In the genomic region with DNA sequence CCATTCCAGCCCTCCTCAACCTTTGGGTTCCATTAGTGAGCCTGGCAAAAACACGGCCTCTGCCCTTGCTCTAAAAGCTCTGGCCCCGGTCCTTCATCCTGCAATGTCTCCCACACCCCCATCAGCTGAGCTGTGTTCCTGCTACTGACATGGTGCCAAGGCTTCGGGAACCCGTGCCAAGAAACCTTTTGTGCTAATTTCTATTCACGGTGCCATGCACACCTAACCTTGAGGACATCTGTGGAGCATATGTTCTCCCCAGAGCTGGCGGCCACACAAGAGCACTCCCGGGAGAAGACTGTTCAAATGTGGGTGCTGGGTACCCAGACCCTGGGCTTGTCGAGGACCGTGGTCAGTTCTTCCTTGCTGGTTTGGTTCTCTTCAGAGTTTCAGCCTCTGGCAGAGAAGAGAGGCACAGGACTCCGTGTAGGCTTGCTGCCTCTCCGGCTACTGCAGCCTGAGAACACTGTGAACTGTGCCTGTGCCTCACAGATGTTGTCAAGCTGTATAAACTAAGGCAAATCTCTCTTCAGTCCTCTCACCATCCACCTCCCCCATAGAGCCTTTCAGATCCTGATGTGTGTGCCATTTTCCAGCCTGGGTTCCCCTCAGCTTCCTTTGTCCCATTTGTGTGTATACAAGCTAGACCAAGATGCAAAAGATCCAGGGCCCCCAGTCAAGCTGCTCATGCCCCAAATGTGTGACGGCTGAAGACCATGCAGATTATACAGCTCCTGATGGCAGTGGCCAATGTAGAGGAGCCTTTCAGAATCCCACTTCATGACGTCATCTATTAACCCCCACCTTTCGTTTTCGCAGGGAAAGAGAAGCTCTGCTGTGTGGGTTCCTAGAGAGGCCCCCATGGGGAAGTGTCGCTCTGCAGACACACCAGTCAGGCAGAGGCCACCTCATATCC, we compare ENCODE assay signal across 8 mouse cellular contexts. TPM values are rescaled to one million over a fixed set of nuclear protein-coding genes. Genes with fewer than 3 reads are reported as not detected.
DNase-seq lines count a peak whose midpoint lies in the region; ATAC-seq and TF ChIP-seq lines count a peak whose summit lies in the region.

No protein-coding gene starts in this region.

- 76% methylated on average over 16 of the region's 16 CpGs for WGBS in forebrain, embryonic 11.5 days
- 63% methylated on average over 16 of the region's 16 CpGs for WGBS in midbrain, embryonic 16.5 days
- 74% methylated on average over 16 of the region's 16 CpGs for WGBS in thymus, adult 2 months

- DNase-seq in retina, postnatal 1 day = peak; percentile 45
- no peak for DNase-seq in retina, embryonic 14.5 days (ENCODE audit: low spot score)
- no peak for DNase-seq in forebrain, embryonic 11.5 days (ENCODE audit: low spot score)
- peak; percentile 34 to 47 for DNase-seq in heart, postnatal 36 days
- peak; percentile 36 to 42 for DNase-seq in layer of hippocampus, postnatal 36 days
- DNase-seq in thymus, postnatal 4 days = no peak
- DNase-seq in thymus, adult 2 months = no peak

- H3K36me3 ChIP-seq in forebrain, embryonic 11.5 days (ENCODE audit: control insufficient read depth, insufficient read depth, low read length) = no peaks in the 10 kb centered on the region
- H3K36me3 ChIP-seq in midbrain, embryonic 16.5 days (ENCODE audit: control insufficient read depth, insufficient read depth, low read length) = no peaks in the 10 kb centered on the region
- H3K36me3 ChIP-seq in thymus, adult 2 months (ENCODE audit: control insufficient read depth, insufficient read depth, low read length) = no peaks in the 10 kb centered on the region

- no peaks in the 10 kb centered on the region for H3K27me3 ChIP-seq in forebrain, embryonic 11.5 days (ENCODE audit: control insufficient read depth, insufficient read depth, low read length)
- H3K27me3 ChIP-seq in midbrain, embryonic 16.5 days (ENCODE audit: control insufficient read depth, insufficient read depth, low read depth, low read length) = no peaks in the 10 kb centered on the region
- H3K27me3 ChIP-seq in thymus, adult 2 months (ENCODE audit: control insufficient read depth, insufficient read depth, low read length) = no peaks in the 10 kb centered on the region

- H3K4me3 ChIP-seq in forebrain, embryonic 11.5 days (ENCODE audit: low read depth, low read length) = no peak overlapping the region
- H3K4me3 ChIP-seq in midbrain, embryonic 16.5 days (ENCODE audit: low read depth, low read length) = no peak overlapping the region
- H3K4me3 ChIP-seq in thymus, adult 2 months (ENCODE audit: control insufficient read depth, insufficient read depth, low read length) = no peak overlapping the region

- TF ChIP-seq CTCF in thymus, adult 2 months (IDR thresholded peaks at IDR 0.05; ENCODE audit: borderline replicate concordance, control insufficient read depth, extremely low read depth, insufficient read depth, low read length, poor library complexity) = no peak

- H3K9me3 ChIP-seq in forebrain, embryonic 11.5 days (ENCODE audit: control insufficient read depth, low read length) = no peaks in the 10 kb centered on the region
- H3K9me3 ChIP-seq in midbrain, embryonic 16.5 days (replicated peaks; ENCODE audit: control insufficient read depth, low read length, poor library complexity, severe bottlenecking) = no peaks in the 10 kb centered on the region

- ATAC-seq in forebrain, embryonic 11.5 days (replicated peaks; ENCODE audit: low FRiP score) = peak; percentile 48
- 0 out of 2 replicates have a peak, but pooled peaks have one; percentile 16 for ATAC-seq in midbrain, embryonic 16.5 days

- no peak for TF ChIP-seq POLR2A in thymus, adult 2 months (IDR thresholded peaks at IDR 0.05; ENCODE audit: control insufficient read depth, extremely low read depth, insufficient read depth, low read length, poor library complexity)

- H3K27ac ChIP-seq in forebrain, embryonic 11.5 days (ENCODE audit: low read depth, low read length) = no peak overlapping the region
- no peak overlapping the region for H3K27ac ChIP-seq in midbrain, embryonic 16.5 days (ENCODE audit: low read length)
- H3K27ac ChIP-seq in thymus, adult 2 months (ENCODE audit: control insufficient read depth, insufficient read depth, low read length) = no peak overlapping the region

- intact Hi-C loops in heart, postnatal 36 days (cut with DNase I) = no loop called here

- peaks cover 14% of the 10 kb centered on the region for H3K4me1 ChIP-seq in forebrain, embryonic 11.5 days (replicated peaks; ENCODE audit: control insufficient read depth, insufficient read depth, low read length)
- peaks cover 8% of the 10 kb centered on the region for H3K4me1 ChIP-seq in midbrain, embryonic 16.5 days (ENCODE audit: control insufficient read depth, insufficient read depth, low read length)
- H3K4me1 ChIP-seq in thymus, adult 2 months (replicated peaks; ENCODE audit: control insufficient read depth, insufficient read depth, low read length) = no peaks in the 10 kb centered on the region

- H3K9ac ChIP-seq in forebrain, embryonic 11.5 days (ENCODE audit: low read length) = no peak overlapping the region
- no peak overlapping the region for H3K9ac ChIP-seq in midbrain, embryonic 16.5 days (ENCODE audit: low read depth, low read length)

- H3K4me2 ChIP-seq in forebrain, embryonic 11.5 days (ENCODE audit: low read depth, low read length, severe bottlenecking) = no peak overlapping the region
- H3K4me2 ChIP-seq in midbrain, embryonic 16.5 days (ENCODE audit: low read length) = no peak overlapping the region; the same call in 1 of the 2 replicates

RNA-seq across cellular contexts. Expression of gene Kif5c, which starts 49.0 kb away (rescaled TPM):
- polyA plus RNA-seq in forebrain, embryonic 11.5 days (2014; fragmentation: Nextera tagmentation; extraction: Ambion mirVana) = 88.9 and 90.1 TPM in 2 replicates
- total RNA-seq in heart, postnatal 36 days (2021) = 1 to 10 TPM in 1 of 2 experiments, under 1 TPM in 1; 0.24 to 1.1 TPM
- 100 to 1,000 TPM; 500 to 512 TPM for total RNA-seq in layer of hippocampus, postnatal 36 days (2021)
- polyA plus RNA-seq in midbrain, embryonic 16.5 days (2015; fragmentation: Nextera tagmentation; extraction: Ambion mirVana) = 194 and 211 TPM in 2 replicates
- polyA plus RNA-seq in thymus, adult 2 months (2012; rRNA removed) = 0.40 and 1.4 TPM in 2 replicates

Comparison
In these comparisons a context has a peak if more than half of its experiments do, and no peak if none do; other contexts are left out.
1. DNase-seq: peak in retina, postnatal 1 day (single experiment), heart, postnatal 36 days (2 of 2) and layer of hippocampus, postnatal 36 days (2 of 2); none in retina, embryonic 14.5 days (single experiment), forebrain, embryonic 11.5 days (single experiment), thymus, postnatal 4 days (single experiment) and thymus, adult 2 months (single experiment).
2. RNA of gene Kif5c, which starts 49.0 kb away (polyA plus RNA-seq): 194 to 211 TPM in midbrain, embryonic 16.5 days and 88.9 to 90.1 TPM in forebrain, embryonic 11.5 days; 0.40 to 1.4 TPM in thymus, adult 2 months; every median in the first group is over 10 times any median in the second.